Mouse (Mus musculus) myocyte (in vitro differentiated cells): ENCODE measurements at regions not wholly inside any gene's neighbourhood (a gene's known extent, or its start where the extent isn't known, plus 50 kb on each side); places are given as distances from the start of the nearest gene placed in this dataset.

ENCODE experiments used
- H3K27me3 ChIP-seq: one replicate; pipeline ENCODE4 v1.6.1; 2011; ENCODE audit not compliant: control insufficient read depth, insufficient read depth, insufficient read length
- H3K36me3 ChIP-seq: one replicate; pipeline ENCODE4 v1.6.1; 2011; ENCODE audit not compliant: control insufficient read depth, insufficient read depth
- H3K4me2 ChIP-seq: one replicate; pipeline ENCODE4 v1.6.1; 2011; ENCODE audit warnings: low read depth, control low read depth
- H3K4me3 ChIP-seq: one replicate; pipeline ENCODE4 v1.5.1; 2011; ENCODE audit warnings: mild to moderate bottlenecking, control low read depth, moderate library complexity
- H3K79me2 ChIP-seq: one replicate; pipeline ENCODE4 v1.6.1; 2011; ENCODE audit not compliant: control insufficient read depth, insufficient read depth
- H3ac ChIP-seq: one replicate; pipeline ENCODE4 v1.6.1; 2011; ENCODE audit not compliant: control insufficient read depth, insufficient read length
- CEBPB ChIP-seq: IDR thresholded peaks from 2 replicates; pipeline ENCODE4 v1.6.1; 2011; ENCODE audit warnings: mild to moderate bottlenecking, moderate library complexity; ENCODE audit not compliant: poor library complexity, insufficient read depth, severe bottlenecking
- E2F4 ChIP-seq: IDR thresholded peaks from one replicate; pipeline ENCODE4 v1.6.1; 2011; ENCODE audit warnings: mild to moderate bottlenecking, control low read depth, moderate library complexity; ENCODE audit not compliant: insufficient read depth
- MAX ChIP-seq: IDR thresholded peaks from one replicate; pipeline ENCODE4 v1.6.1; 2011; ENCODE audit warnings: low read depth, mild to moderate bottlenecking, control low read depth
- MYOD1 ChIP-seq, 3 experiments: IDR thresholded peaks; one replicate each; pipeline ENCODE4 v1.6.1; 2011; ENCODE audit warnings: control low read depth in 2 of 3, low read depth in 2 of 3, mild to moderate bottlenecking in 2 of 3, moderate library complexity in 1 of 3; ENCODE audit not compliant: insufficient read length in 2 of 3, control insufficient read depth in 1 of 3
- MYOG ChIP-seq, 3 experiments: IDR thresholded peaks; one replicate each; pipeline ENCODE4 v1.6.1; 2011; ENCODE audit warnings: control low read depth in 2 of 3, low read depth in 2 of 3, mild to moderate bottlenecking in 2 of 3; ENCODE audit not compliant: insufficient read length in 2 of 3, control insufficient read depth in 1 of 3, insufficient read depth in 1 of 3
- POLR2A ChIP-seq: IDR thresholded peaks from one replicate; pipeline ENCODE4 v1.6.1; 2011; ENCODE audit warnings: low read depth, mild to moderate bottlenecking, control low read depth, moderate library complexity; ENCODE audit not compliant: insufficient read length
- POLR2AphosphoS2 ChIP-seq: IDR thresholded peaks from one replicate; pipeline ENCODE4 v1.6.1; 2011; ENCODE audit warnings: low read depth, control low read depth; ENCODE audit not compliant: insufficient read length
- REST ChIP-seq: IDR thresholded peaks from one replicate; pipeline ENCODE4 v1.6.1; 2011; ENCODE audit warnings: mild to moderate bottlenecking, control low read depth, moderate library complexity; ENCODE audit not compliant: insufficient read depth, insufficient read length
- SRF ChIP-seq: IDR thresholded peaks from one replicate; pipeline ENCODE4 v1.6.1; 2011; ENCODE audit warnings: low read depth; ENCODE audit not compliant: control insufficient read depth, insufficient read length
- TCF12 ChIP-seq: IDR thresholded peaks from one replicate; pipeline ENCODE4 v1.6.1; 2011; ENCODE audit warnings: mild to moderate bottlenecking, control low read depth; ENCODE audit not compliant: poor library complexity, insufficient read depth, severe bottlenecking
- TCF3 ChIP-seq: IDR thresholded peaks from one replicate; pipeline ENCODE4 v1.6.1; 2011; ENCODE audit warnings: low read depth, control low read depth; ENCODE audit not compliant: insufficient read length
- USF1 ChIP-seq: IDR thresholded peaks from one replicate; pipeline ENCODE4 v1.6.1; 2011; ENCODE audit warnings: low read depth, mild to moderate bottlenecking, control low read depth, moderate library complexity

GRCm38 (mm10) chr14:58505841-58506240, 435.5 kb downstream of the Fgf9 start:
- Histone ChIP-seq H3K4me3 (no peak overlapping the region), H3K4me2 (no peak overlapping the region), H3ac (no peak overlapping the region), H3K27me3 (no peaks in the 10 kb centered on the region), H3K79me2 (no peaks in the 10 kb centered on the region), H3K36me3 (no peaks in the 10 kb centered on the region)
- TF ChIP-seq MYOD1 (IDR thresholded peaks at IDR 0.05; ENCODE audit: control insufficient read depth in 1 of 3, insufficient read length in 2 of 3, low read depth in 2 of 3) (peak in 2 of 3 experiments; percentile 19 to 56), USF1 (no peak), MYOG (IDR thresholded peaks at IDR 0.05; ENCODE audit: control insufficient read depth in 1 of 3, insufficient read depth in 1 of 3, insufficient read length in 2 of 3, low read depth in 2 of 3) (peak in 1 of 3 experiments; percentile 63), MAX (no peak)

- peak overlapping the region; percentile 56 for H3K4me2 ChIP-seq
- H3K79me2 ChIP-seq: no peaks in the 10 kb centered on the region
- H3K4me3 ChIP-seq: no peak overlapping the region
- H3ac ChIP-seq: no peak overlapping the region
- no peaks in the 10 kb centered on the region for H3K27me3 ChIP-seq
- no peaks in the 10 kb centered on the region for H3K36me3 ChIP-seq
- TF ChIP-seq MYOD1 (IDR thresholded peaks at IDR 0.05; ENCODE audit: control insufficient read depth in 1 of 3, insufficient read length in 2 of 3, low read depth in 2 of 3): peak in 2 of 3 experiments; percentile 58 to 62
- no peak for TF ChIP-seq E2F4
- TF ChIP-seq MYOG (IDR thresholded peaks at IDR 0.05; ENCODE audit: control insufficient read depth in 1 of 3, insufficient read depth in 1 of 3, insufficient read length in 2 of 3, low read depth in 2 of 3): peak in 1 of 3 experiments; percentile 20
- no peak for TF ChIP-seq TCF12
These were observed 432.5 kb downstream of the Fgf9 start for GRCm38 (mm10) chr14:58502890-58503289.

- Histone ChIP-seq H3K4me2 (no peak overlapping the region), H3K79me2 (no peaks in the 10 kb centered on the region), H3K27me3 (no peaks in the 10 kb centered on the region), H3K4me3 (no peak overlapping the region), H3K36me3 (no peaks in the 10 kb centered on the region), H3ac (no peak overlapping the region)
- TF ChIP-seq MAX (no peak), TCF12 (no peak)
These were observed 429.7 kb downstream of the Fgf9 start for GRCm38 (mm10) chr14:58500014-58500413.

GRCm38 (mm10) chr14:58499501-58499900, 429.2 kb downstream of the Fgf9 start:
- no peaks in the 10 kb centered on the region for H3K36me3 ChIP-seq
- H3K27me3 ChIP-seq: no peaks in the 10 kb centered on the region
- H3K79me2 ChIP-seq: no peaks in the 10 kb centered on the region
- no peak overlapping the region for H3ac ChIP-seq
- no peak for TF ChIP-seq USF1
- no peak for TF ChIP-seq MYOD1 (IDR thresholded peaks at IDR 0.05; ENCODE audit: control insufficient read depth in 1 of 3, insufficient read length in 2 of 3, low read depth in 2 of 3)
- TF ChIP-seq MYOG (IDR thresholded peaks at IDR 0.05; ENCODE audit: control insufficient read depth in 1 of 3, insufficient read depth in 1 of 3, insufficient read length in 2 of 3, low read depth in 2 of 3): no peak
- TF ChIP-seq CEBPB: no peak
- H3K4me2 ChIP-seq: no peak overlapping the region
- no peak overlapping the region for H3K4me3 ChIP-seq

- Histone ChIP-seq H3K4me3 (no peak overlapping the region), H3ac (no peak overlapping the region), H3K4me2 (no peak overlapping the region), H3K27me3 (no peaks in the 10 kb centered on the region), H3K79me2 (no peaks in the 10 kb centered on the region), H3K36me3 (no peaks in the 10 kb centered on the region)
- TF ChIP-seq TCF3: no peak
- TF ChIP-seq SRF: no peak
- no peak for TF ChIP-seq POLR2A
- TF ChIP-seq POLR2AphosphoS2: no peak
- no peak for TF ChIP-seq MAX
- no peak for TF ChIP-seq REST
- TF ChIP-seq E2F4: no peak
- TF ChIP-seq CEBPB: no peak
- no peak for TF ChIP-seq TCF12
- no peak for TF ChIP-seq MYOG (IDR thresholded peaks at IDR 0.05; ENCODE audit: control insufficient read depth in 1 of 3, insufficient read depth in 1 of 3, insufficient read length in 2 of 3, low read depth in 2 of 3)
- no peak for TF ChIP-seq USF1
- no peak for TF ChIP-seq MYOD1 (IDR thresholded peaks at IDR 0.05; ENCODE audit: control insufficient read depth in 1 of 3, insufficient read length in 2 of 3, low read depth in 2 of 3)
These were observed 428.7 kb downstream of the Fgf9 start for GRCm38 (mm10) chr14:58499071-58499470.

GRCm38 (mm10) chr14:58496902-58497301, 426.6 kb downstream of the Fgf9 start:
- TF ChIP-seq E2F4 (no peak), SRF (no peak), CEBPB (no peak), MAX (no peak), USF1 (no peak), TCF3 (no peak), TCF12 (no peak), REST (no peak), POLR2AphosphoS2 (no peak), MYOD1 (IDR thresholded peaks at IDR 0.05; ENCODE audit: control insufficient read depth in 1 of 3, insufficient read length in 2 of 3, low read depth in 2 of 3) (no peak), POLR2A (no peak), MYOG (IDR thresholded peaks at IDR 0.05; ENCODE audit: control insufficient read depth in 1 of 3, insufficient read depth in 1 of 3, insufficient read length in 2 of 3, low read depth in 2 of 3) (no peak)
- Histone ChIP-seq H3K4me3 (no peak overlapping the region), H3K27me3 (no peaks in the 10 kb centered on the region), H3K36me3 (no peaks in the 10 kb centered on the region), H3ac (no peak overlapping the region), H3K79me2 (no peaks in the 10 kb centered on the region), H3K4me2 (no peak overlapping the region)
